Mouse (Mus musculus): ENCODE measurements around the gene Plekha5. TPM values are rescaled to one million over a fixed set of nuclear protein-coding genes. Genes with fewer than 3 reads are reported as not detected.
A peak's percentile ranks its signal among the peaks of the same experiment; 100 is the strongest.

Gene Plekha5
- total RNA-seq, 2 experiments from 2014 or later: 98.9 to 118 TPM

DNA sequence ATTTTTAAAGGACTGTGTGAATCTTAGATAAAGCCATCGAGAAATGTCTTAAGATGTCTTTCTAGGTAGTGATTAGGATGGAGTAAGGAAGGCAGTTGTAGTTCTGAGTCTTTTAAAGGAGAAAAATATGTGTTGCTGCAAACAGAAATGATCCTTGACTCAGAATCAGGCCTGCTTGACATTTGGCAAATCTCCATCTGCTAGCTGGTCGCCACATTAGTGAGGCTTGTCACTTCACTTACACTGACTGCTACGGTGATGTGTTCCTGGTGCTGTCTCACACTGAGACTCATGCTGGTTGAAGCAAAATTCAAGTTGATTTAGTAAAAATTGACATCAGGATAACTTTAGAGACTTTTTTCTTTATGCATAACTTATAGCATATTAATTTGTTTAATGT, 32.0 kb downstream of the Plekha5 start:
- DNase-seq: no peak

DNA sequence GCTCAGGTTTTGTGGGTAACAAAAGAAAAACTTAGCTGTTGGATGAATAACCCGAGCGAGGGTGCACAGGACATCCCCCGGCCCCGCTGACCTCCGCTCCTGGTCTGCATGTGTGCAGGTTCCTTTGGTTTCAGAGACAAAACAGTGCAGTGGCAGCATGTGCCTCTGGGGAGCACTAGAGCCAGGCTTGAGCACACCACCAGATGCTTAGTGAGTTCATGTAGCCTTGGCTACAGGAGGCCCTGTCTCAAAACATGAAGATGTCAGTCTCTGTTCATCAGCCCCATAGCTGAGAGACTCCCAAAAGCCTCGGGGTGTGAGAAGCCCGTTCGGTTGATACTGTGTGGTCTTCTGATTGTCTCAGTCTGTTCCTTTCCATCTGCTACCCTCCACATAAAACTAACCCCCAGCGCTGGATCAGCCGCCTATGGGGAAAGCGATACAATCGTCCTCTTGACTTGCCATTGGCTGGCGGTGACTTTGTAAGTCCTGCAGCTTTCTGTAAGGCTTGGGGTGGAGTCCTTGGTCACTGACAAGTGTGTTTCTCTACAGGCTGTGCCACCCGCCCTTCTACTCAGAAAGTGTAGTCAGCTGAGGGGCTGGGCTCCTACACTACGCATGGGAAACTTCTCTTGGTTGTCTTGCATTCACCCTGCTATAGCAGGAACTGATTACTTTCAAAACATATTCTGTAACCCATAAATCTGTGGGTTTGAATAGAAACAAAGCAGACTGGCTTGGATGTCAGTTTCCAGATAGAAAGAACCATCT, 32.7 kb downstream of the Plekha5 start:
- no peak for DNase-seq

DNA sequence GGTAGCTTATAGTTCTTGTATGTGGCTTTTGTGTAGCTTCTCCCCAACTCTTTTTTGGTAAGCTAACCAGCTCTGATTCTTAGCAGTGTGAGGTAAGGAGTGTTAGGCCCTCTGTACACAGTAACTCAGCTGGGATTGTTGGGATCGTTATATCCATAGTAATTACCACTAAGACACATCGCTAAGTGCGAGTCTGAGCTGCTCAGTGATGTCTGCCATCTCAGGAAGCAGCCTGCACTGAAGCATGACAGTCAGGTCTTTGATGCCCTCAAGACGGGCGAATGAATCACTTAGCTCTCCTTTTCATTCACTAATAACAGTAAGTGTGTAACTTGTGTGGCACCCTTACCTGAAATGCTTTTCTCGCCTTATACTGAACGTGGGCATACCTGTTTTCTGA, 36.5 kb downstream of the Plekha5 start:
- DNase-seq: no peak

DNA sequence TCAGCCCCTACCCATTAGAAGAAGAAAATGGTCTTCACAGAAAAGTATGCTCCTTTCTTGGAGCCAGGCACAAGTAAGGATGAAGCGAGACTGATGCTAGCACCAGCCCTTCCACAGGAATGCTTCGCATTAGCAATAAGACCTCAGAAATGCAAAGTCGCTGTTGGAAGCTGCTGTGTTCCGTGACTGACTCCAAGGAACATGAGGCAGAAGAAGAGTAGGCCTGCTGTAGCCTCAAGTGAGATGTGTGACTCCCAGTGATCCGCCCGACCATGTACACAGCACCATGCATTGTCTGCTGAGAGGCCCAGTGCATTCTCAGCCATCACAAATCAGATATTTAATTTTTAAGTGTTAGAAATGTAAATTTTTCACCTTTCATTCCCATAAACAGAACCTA, 41.0 kb downstream of the Plekha5 start:
- DNase-seq: no peak

DNA sequence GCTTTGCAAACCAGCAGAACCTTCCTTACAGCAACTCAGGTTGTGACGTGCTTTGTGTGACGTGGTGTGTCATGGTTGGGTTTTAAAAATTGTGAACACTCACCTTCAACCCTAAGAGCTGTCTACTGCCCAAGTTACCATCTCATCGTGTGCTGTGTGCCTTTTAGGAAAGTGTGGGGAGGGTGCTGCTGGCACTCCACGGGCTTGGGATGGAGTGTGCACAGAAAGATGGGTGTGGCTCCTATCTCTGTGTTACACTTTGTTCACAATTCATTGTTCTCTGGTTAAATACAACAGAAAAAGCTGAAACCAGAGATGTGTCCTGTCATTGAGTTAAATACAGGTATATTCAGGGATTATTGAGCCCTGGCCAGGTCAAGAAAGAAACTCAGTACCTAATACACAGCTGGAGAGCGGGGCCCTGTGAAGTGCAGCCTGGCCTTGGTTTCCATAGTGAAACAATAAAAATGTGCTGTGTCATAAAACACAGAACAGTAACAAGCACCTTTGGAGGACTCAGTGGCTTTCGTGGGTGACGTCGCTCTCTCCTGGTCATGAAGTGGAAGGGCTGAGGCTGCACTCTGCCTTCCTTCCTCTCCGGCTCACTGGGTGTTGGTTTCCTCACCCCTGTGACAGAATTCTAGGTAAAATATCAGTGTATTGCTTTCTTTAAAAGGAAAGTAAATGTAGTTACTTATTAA, 42.2 kb downstream of the Plekha5 start:
- DNase-seq: no peak

DNA sequence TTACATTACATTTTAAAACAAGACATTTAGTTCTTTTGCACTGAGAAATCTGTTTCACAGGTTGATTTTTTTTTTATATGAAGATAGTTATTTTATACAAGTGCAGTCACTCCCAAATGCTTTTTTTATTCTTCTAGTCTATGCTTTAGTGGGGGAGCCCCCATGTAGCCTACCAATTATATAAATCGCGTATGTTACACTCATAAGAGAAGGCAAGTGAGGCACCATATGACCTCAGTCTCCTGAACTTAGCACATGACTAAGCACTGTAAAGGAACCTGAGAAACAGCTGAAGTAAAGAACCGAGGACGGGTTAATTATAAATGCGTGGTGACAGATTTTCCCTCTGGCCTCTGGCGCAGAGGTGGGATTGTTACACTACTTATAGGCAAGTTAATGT, 43.0 kb downstream of the Plekha5 start:
- no peak for DNase-seq

DNA sequence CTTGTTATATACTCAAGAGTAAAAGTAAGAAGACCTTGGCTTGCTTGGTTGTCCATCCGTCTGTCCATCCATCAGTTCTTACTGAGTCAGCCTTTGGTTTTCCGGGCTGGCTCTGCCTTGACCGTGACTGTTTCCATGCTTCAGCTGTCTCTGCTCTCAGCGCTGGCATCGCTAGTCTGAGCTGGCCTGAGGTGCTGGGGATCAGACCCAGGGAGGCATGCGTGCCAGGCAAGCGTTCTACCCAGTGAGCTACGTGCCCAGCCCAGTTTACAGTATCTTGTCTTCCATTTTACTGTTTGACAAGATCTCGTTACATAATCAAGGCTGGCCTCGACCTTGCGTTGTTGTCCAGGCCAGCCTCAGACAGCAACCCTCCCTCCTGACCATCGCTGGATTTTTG, 44.0 kb downstream of the Plekha5 start:
- no peak for DNase-seq

DNA sequence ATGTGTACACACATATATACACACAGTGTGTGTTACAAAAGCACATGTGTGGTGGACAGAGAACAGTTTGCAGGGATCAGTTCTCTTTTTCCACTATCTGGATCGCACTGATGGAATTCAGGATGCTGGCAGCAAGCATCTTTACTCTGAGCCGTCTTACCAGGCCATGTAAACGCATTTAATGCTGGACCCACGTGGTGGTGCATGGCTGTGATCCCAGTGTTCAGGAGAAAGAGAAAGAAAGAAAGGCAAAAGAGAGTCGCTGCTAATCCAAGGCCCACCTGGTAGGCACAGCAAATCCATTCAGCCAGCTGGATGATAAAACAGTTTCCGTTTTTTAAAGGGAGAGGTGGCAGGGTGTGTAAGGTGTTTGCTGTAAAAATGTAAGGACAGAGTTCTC, 45.9 kb downstream of the Plekha5 start:
- no peak for DNase-seq

DNA sequence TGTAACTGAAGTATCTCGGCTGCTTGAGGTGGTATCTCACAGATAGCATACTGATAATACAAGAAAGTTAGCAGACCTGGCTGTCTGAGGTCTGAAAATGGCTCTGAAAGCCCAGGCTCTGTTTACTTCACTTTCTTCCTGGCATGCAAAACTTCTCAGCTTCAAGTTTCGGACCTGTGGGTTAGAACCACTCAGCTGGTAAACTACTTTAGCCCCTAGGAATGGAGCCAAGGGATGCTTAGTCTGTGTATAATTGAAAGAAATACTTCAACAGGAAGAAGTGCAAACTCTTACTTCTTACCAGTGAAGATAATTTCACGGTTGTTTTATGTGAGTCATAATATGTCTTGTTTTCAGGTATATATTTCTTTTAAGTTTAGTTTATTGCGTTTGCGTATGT, 47.9 kb downstream of the Plekha5 start:
- DNase-seq: no peak

DNA sequence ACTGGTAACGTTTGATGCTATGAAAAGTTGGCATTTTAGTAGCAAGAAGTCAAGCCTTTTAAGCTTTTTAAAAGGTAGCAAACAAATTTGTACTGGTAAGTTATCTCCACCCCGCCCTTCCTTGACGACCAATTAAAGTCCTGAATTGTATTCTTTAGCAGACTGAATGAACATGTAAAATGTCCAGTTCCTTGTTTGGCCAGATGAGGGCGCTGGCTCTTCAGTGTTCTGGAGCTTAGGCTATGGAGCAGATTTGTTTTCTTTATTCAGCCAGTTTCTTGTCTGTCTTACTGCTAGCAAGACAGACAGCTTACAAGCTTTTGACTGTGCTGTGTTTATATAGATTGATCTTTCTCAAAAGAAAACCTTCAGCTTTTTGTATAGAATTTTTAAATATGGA, 48.5 kb downstream of the Plekha5 start:
- peak; percentile 61 to 77 for DNase-seq

DNA sequence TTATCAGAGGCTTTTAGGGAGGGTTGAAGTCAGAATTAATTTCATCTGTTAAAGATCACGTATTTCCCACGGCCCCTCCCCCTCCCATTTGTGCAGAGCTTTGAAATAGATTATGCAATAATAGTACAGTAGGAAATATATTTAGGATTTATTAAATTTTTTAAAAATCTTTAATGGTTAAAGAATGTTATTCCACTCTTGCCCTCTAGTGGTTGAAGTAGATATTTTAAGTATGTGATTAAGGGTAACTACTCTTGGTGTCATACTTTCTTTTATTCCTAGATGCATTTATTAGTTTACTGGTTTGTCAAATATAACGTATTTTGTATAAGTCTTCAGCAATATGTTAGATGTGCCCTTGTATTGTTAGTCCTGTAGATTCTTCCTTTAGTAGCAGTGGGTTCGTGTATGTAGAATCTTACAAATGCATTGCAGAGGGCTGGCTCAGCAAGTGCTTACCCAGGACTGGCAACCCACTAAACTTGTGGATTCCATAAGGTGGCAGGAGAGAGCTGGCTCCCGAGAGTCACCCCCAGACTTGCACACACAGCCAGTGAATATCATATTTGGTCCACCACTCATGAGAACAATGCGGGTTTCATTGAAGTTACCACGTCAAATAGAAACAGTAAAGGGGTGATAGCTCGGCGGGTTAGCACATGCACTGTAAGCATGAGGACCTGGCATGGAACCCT, 51.7 kb downstream of the Plekha5 start:
- no peak for DNase-seq

DNA sequence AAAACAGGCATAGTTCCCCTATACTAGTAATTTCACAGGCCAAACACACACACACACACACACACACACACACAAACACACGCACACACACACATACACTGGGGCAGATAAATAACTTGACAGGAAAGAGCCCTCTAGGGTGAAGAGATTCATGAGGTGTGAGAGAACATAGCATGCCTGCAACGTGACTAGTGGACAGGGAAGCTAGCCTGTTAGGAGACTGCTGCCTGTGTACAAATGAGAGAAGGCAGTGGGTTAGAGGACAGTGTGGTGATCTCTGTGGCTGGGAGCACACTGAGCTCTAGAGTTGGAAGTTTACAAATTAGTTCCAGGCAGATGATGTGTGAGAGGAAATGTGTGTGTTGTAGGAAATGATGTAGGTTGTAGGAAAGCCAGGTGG, 53.1 kb downstream of the Plekha5 start:
- DNase-seq: no peak

DNA sequence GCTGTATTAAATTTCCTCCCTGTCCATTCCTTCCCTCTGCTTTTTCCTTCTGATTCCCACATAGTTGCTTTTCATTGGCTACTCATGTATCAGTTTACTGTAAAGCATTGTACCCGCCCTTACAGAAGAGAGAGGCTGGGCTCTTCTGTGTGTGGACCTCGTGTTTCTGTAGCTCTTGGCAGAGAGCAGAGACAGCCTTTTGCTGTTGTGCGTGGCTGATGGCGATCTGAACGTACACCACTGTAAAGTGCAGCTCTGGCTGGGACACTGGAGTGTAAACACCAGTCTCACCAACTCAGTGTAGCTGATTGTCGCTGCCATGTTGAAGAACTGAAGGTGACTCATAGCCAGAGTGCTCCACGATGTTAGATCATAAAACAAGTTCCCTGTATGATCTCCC, 54.2 kb downstream of the Plekha5 start:
- DNase-seq: no peak

DNA sequence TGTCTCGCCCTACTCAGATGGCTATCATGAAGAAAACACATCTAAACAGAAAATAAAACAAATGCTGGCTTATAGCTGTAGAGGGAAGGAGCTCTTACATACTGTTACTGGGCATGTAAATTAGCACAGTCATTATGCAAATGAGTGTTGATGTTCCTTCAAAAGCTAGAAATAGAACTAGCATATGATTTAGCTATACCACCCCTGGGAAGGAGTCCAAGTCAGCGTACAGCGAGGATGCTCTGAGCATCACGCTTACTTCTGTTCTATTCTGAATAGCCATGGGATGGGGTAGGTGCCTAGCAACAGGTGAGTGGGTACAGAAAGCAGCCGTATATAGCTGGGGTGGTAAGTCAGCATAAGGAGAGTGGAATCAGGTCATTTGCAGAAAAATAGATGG, 55.1 kb downstream of the Plekha5 start:
- no peak for DNase-seq

DNA sequence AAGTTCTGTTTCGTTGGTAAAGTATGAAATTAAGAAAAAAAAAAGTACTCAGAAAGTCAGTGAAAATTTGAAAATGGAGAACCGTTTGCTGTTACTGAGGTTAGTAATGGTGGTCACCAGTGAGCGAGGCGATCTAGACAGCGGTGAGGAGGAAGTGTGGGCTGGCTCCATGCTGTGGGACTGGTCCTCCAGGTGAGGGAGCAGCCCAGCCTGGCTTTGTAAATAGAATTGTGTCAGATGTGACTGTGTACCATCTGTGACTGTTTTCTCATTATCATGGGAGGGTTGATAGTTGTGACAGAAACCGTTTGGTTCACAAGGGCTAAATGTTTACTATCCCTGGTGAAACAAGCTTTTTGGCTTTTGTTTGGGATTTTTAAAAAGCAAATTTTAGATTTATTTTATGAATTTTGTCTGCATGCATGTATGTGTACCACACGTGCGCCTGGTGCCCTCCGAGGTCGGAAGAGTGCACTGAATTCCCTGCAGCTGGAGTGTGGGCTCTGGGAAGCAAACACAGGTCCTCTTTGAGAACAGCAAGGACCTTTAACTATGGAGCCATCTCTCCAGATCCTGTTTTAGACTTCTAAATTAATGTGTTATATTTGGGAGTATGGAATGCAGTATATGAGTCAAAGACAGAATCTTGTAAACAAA, 56.7 kb downstream of the Plekha5 start:
- no peak for DNase-seq

DNA sequence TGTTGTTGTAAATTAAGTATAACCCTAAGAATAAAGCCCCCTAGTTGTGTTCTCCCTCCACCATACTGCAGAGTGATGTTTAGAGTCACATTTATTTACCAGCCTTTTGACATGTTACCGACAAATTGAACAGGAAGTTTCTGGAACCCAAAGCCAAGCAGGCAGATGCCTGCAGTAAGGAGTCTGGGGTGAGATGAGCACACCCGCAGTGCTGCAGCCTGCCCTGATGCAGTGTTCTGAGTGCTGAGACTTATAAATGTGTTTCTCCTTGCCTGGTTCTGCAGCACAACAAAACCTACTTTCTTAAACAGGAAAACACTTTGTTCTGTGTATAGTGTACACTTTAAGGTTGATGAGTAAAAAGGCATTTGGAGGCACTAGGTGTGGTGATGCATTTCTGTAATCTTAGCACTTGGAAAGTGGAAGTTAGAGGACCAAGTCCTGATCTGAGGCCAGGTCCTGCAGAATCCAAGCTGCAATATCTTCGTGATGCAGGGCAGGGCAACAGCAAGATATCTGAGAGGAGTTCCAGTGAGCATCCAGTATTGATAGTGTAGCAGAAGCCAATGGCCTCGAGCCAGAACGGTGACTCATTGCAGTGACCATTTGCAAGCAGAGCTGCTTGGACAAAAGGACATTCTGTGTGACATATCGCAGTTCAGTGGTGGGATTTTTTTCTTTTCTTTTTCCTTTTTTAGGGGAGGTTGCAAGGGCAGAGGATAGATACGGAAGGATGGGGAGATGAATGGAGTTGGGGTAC, 58.0 kb downstream of the Plekha5 start:
- no peak for DNase-seq

DNA sequence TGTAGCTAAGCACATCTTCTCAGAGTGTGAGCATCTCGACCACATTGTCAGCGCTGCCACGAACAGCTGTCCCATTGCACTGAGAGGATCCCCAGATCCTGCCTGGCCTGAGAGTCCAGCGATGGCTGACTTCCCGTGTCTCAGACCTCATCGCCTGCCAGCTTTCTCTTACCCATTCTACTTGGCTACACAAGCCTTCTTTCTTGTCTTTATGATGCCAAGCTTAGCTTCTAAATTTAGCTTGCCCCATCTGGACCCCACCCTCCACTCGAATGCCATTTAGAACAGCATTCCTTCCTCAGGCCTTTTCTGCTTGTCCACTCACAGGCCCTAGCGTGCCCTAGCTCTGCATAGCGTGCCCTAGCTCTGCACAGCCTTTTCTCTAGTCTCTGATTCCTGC, 60.3 kb downstream of the Plekha5 start:
- no peak for DNase-seq

DNA sequence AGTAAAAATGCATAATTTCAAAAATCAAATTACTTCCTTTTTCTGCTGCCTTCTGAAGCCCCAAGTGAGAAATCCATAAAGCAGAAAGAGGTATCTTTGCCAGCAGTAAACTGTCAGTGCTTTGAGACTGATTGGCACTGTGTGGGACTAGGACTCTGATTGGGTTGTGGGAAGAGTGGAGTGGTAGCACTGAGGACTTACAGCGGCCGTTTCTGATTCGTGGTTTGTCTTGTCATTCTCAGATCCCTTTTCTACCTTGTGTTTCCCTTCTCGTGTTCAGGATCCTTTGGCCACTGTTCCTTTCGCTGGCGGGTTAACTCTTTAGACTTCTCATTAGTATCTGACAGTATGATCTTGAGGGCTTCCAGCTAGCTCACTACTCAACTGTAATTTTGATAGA, 61.8 kb downstream of the Plekha5 start:
- no peak for DNase-seq

DNA sequence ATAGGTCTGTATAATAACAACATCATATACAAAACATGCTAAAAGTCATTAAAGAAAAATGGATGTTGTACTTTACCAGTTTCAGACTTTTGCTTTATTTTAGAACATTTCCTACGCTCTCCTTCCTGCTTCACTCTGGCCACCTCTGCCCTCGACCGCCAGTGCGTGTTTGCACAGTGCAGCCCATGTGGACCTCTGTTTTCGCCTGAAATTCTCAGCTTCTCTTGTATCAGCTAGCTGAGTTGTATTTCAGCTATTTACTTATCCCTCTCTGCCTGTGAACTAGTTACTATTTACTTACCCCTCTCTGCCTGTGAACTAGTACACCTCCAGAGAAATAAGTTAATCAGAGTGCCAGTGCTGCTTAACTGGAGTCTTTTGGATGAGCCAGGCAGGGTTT, 62.8 kb downstream of the Plekha5 start:
- DNase-seq: no peak

DNA sequence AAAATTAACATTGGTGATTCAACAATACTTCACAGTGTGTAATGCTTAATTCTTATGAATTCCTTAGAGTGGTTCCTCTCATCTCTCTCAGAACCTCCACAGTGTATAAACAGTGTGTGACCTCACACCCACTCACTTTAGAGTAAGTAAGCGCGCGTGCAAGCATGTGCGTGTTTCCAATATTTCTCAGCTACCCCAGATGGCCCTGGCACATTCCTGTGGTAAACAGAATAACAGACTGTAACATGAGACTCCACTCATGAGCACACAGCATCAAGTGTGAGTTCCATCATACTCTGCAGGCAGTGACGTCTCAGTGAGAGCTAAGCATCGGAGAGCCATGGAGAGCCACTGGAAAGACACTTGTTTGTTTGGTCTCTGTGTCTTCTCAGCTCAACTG, 63.6 kb downstream of the Plekha5 start:
- no peak for DNase-seq

DNA sequence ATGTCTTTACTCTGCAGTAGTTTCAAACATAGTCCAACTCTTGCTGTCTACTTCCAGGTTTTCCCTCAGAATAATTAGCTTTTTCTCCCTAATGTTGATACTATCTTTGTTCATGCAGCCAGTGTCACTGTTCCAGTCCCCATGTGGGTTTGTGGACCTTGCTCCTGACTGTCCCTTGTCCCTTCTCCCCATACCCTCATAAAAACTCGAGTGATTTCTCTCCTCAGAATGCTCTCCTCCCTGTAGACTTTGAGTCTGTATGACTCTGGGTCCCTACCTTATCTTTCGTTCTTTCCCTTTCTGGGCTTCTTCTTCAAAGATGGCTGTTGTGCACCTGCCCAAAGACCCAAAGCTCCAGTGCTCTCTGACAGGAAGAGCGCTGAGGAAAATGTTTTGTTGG, 64.8 kb downstream of the Plekha5 start:
- DNase-seq: no peak

DNA sequence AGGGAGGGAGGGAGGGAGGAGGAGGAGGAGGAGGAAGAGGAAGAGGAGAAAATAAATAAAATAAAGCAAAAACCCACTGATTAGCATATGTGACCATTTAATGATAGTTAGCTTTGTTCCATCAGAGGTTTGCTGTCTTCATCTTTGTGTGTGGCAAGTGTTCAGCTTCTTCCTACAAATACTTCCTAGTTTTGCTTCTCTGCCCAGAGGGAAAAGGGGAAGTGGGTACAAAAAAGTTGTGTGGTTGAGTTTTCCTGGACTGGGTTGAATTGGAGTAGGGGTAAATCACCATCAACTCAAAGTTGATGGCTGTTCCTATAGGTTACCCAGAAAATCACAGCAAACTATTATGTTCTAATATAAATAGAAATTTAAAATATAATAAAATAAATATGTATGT, 65.7 kb downstream of the Plekha5 start:
- no peak for DNase-seq
